Mouse (Mus musculus) embryonic stem cell, embryonic (primary cell): ENCODE measurements around the gene Fbxo10.
"Not testable (repeated sequence)": the region's sequence is repeated elsewhere in the genome, so short reads cannot be mapped to it uniquely, and the experiment has no call there.

Experiments used
- CTCF ChIA-PET, 4 experiments: fragments of 300-600 bp in 2 of 4; fragments of 350-600 bp in 2 of 4; sonication (Branson Sonifier 250); formaldehyde crosslinking; loops; one replicate each; lab custom pipeline; 2022; ENCODE audit warnings: inconsistent platforms in 2 of 4; lab: Charles Lee
- POLR2A ChIA-PET, 4 experiments: fragments of 300-600 bp in 2 of 4; fragments of 350-600 bp in 2 of 4; sonication (Branson Sonifier 250); formaldehyde crosslinking; loops; one replicate each; lab custom pipeline; 2022; ENCODE audit warnings: antibody characterized with exemption in 4 of 4, inconsistent platforms in 1 of 4; lab: Charles Lee

Fbxo10 gene

GRCm38 (mm10) chr4:45084021-45084894 lies at the start of gene Fbxo10:
TSS of gene Fbxo10 (minus strand) at chr4:45084604.
- CTCF ChIA-PET = interaction anchor here in 3 of 4 experiments (0.6 to 1.2 kb wide), 5 partner anchors 12 to 111 kb away, joined by 3 to 4 read pairs (median 3); partner anchors contain the start of gene Grhpr (in 1 of the 3)
- POLR2A ChIA-PET = interaction anchor here in 3 of 4 experiments (0.5 to 4.3 kb wide), 22 partner anchors 9 to 254 kb away, joined by 3 to 23 read pairs (median 6); partner anchors contain the start of genes Zbtb5 (in 3 of the 3), Polr1e (in 2 of the 3) and Tomm5 (in 2 of the 3)

DNA sequence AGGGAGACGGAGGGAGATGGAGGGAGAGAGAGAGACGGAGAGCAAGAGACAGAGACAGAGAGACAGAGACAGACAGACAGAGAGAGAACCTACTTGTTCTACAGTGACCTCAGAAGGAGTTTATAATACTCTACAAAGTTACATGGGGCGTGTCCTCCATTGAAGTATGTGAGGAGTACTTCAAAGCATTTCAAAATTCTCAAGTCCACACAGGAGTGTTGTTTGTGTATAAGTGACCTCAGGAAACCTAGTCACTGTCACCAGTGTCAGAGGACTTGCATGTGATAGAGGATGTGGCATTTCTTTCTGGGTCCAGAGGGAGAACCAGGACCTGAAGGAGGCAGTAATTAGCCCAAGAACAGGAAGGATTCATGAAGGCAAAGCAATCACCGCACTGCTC lies 46.6 kb upstream of the Fbxo10 start:
- ChIA-PET CTCF (interaction anchor here in 1 of 4 experiments (0.7 kb wide), 1 partner anchor 76 kb away, joined by 3 read pairs; no protein-coding TSS in a partner anchor), POLR2A (no interaction called here)

DNA sequence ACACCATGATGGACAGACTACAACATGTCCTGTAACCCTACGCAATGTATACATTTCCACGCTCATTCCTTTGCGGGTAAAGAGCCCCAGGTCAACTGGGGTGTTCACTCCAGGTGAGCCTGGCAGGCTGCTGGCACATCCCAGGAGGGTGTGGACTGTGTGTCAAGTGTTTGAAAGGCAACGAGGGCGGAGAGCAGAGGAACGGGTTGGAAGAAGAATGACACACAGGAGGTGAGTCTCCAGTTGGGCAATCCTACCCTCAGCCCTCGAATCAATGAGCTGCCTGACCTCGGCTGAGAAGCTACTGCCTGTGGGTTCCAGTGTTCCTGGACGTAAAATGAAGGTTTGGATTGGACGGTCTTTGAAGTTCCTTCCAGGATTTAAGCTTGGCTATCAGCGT lies 36.9 kb upstream of the Fbxo10 start:
- POLR2A ChIA-PET = interaction anchor here in 2 of 4 experiments (1.0 to 1.5 kb wide), 2 partner anchors 13 to 14 kb away, joined by 3 to 6 read pairs; partner anchors contain the start of gene Tomm5 (in 1 of the 2)
- CTCF ChIA-PET = no interaction called here

GRCm38 (mm10) chr4:45108456-45109110 lies 24.2 kb upstream of the Fbxo10 start:
- POLR2A ChIA-PET = interaction anchor here in 3 of 4 experiments (0.6 to 3.8 kb wide), 30 partner anchors 9 to 662 kb away, joined by 3 to 39 read pairs (median 4); partner anchors contain the start of genes Frmpd1 (in 2 of the 3), Slc25a51 (in 2 of the 3), Zbtb5 (in 2 of the 3) and Fbxo10 (in 1 of the 3)
- CTCF ChIA-PET = interaction anchor here (0.6 to 1.6 kb wide), 8 partner anchors 76 to 442 kb away, joined by 3 to 9 read pairs (median 4); partner anchors contain the start of genes Frmpd1 (in 1 of the 4) and Zbtb5 (in 1 of the 4)

DNA sequence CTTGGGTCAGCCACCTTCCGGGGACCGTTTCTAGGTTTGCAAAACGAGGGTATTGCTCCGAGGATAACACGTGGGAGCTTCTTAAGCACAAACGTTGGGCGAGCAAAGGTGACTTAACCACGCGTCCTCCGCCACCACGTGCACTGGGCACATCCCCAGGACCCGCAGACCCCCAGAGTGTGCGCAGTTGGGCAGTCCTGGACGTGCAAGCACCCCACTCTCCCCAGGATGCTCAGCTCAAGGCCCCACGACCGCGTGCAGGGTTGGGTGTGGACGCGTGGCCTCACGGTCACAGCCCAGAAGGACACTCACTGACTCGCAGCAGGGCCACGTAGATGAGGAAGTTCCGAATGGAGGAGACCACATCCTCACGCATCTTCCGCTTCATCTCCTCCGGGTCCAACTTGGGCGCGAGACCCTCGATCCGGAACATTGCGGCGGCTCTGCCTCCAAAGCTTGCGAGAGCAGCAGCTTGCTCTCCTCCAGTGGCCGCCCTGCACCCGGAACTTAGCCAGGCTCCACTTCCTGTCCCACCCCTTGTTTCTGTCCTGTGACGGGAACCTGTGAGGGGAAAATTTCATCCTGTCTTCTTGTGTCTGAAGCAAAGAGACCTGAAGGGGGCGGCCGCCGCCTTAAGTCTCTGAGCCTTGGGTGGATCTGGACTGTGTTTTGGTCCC lies 23.3 kb upstream of the Fbxo10 start, which contains the start of gene Tomm5:
Gene Tomm5, minus strand, starts transcription at position 514 of the 677 bp plus-strand sequence.
- ChIA-PET CTCF (interaction anchor here (0.5 to 1.6 kb wide), 11 partner anchors 9 to 507 kb away, joined by 3 to 9 read pairs (median 3); partner anchors contain the start of genes Frmpd1 (in 1 of the 4) and Zbtb5 (in 1 of the 4)), POLR2A (interaction anchor here in 3 of 4 experiments (0.6 to 3.8 kb wide), 58 partner anchors 8 to 1529 kb away, joined by 3 to 39 read pairs (median 4); partner anchors contain the start of genes Zbtb5 (in 3 of the 3), Fbxo10 (in 2 of the 3), Frmpd1 (in 2 of the 3) and Polr1e (in 2 of the 3))

DNA sequence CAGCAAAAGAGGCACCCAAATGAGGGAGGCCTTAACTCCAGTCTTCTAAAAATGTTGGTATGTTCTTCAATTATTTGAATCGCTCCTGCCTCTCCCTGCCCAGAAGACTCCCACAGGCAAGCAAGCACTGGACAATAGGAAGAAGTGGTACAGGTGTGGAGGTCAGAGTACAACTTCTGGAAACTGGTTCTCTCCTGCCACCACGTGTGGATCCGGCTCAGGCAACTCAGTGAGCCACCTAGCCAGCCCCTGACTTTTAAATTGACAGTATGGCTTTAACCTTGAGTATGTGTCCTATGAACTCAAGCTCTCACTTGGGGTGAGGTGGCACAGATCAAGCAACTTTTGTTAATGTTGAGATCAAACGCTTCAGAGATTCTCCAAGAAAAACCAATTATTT lies 22.7 kb upstream of the Fbxo10 start:
- ChIA-PET CTCF (interaction anchor here in 3 of 4 experiments (0.9 to 1.6 kb wide), 12 partner anchors 10 to 441 kb away, joined by 3 to 8 read pairs (median 3); partner anchors contain the start of gene Frmpd1 (in 1 of the 3)), POLR2A (interaction anchor here (0.6 to 3.8 kb wide), 59 partner anchors 8 to 1529 kb away, joined by 3 to 39 read pairs (median 4); partner anchors contain the start of genes Zbtb5 (in 3 of the 4), Fbxo10 (in 2 of the 4), Slc25a51 (in 2 of the 4) and Frmpd1 (in 1 of the 4))

DNA sequence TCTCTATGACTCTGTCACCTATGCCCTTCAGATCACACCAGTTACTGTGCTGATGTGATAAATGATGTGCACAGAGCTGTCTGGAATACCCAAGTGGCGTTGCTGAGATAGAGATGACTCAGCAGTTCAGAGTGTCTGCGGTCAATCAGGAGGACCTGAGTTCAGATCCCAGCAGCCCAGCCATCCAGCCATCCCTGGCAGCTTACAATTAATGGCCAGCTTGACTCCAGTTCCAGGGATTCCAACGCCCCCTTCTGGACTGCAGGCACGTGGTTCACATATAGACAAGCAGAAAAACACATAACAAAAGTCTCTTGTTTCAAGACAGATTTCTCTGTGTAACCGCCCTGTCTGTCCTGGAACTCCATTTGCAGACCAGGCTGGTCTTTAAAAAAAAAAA lies 22.0 kb upstream of the Fbxo10 start:
- POLR2A ChIA-PET = interaction anchor here (0.6 to 3.8 kb wide), 45 partner anchors 7 to 1528 kb away, joined by 3 to 39 read pairs (median 4); partner anchors contain the start of genes Slc25a51 (in 2 of the 4), Zbtb5 (in 2 of the 4), Fbxo10 (in 1 of the 4) and Frmpd1 (in 1 of the 4)
- CTCF ChIA-PET = interaction anchor here in 3 of 4 experiments (0.6 to 1.2 kb wide), 12 partner anchors 31 to 773 kb away, joined by 3 to 7 read pairs (median 4); partner anchors contain the start of gene Frmpd1 (in 1 of the 3)

GRCm38 (mm10) chr4:45097198-45097872 lies 12.9 kb upstream of the Fbxo10 start:
- ChIA-PET POLR2A (interaction anchor here in 1 of 4 experiments (1.3 kb wide), 1 partner anchor 10 kb away, joined by 5 read pairs; the partner anchor contains the start of gene Tomm5), CTCF (interaction anchor here in 1 of 4 experiments (1.4 kb wide), 1 partner anchor 14 kb away, joined by 4 read pairs; no protein-coding TSS in a partner anchor)

- ChIA-PET POLR2A (interaction anchor here in 3 of 4 experiments (0.5 to 4.3 kb wide), 18 partner anchors 11 to 1563 kb away, joined by 3 to 23 read pairs (median 6); partner anchors contain the start of genes Zbtb5 (in 3 of the 3), Tomm5 (in 2 of the 3) and Polr1e (in 1 of the 3)), CTCF (interaction anchor here in 3 of 4 experiments (0.6 to 1.2 kb wide), 5 partner anchors 11 to 112 kb away, joined by 3 to 4 read pairs (median 3); partner anchors contain the start of gene Grhpr (in 1 of the 3))
Measured at GRCm38 (mm10) chr4:45084895-45085290, 489 bp upstream of the Fbxo10 start.

GRCm38 (mm10) chr4:45083487-45083886 lies 917 bp downstream of the Fbxo10 start:
- POLR2A ChIA-PET = interaction anchor here (0.6 to 4.3 kb wide), 19 partner anchors 10 to 534 kb away, joined by 3 to 23 read pairs (median 7); partner anchors contain the start of genes Polr1e (in 2 of the 4), Tomm5 (in 2 of the 4) and Zbtb5 (in 2 of the 4)
- CTCF ChIA-PET = interaction anchor here in 3 of 4 experiments (0.7 to 1.5 kb wide), 5 partner anchors 13 to 660 kb away, joined by 3 to 7 read pairs (median 4); no protein-coding TSS in a partner anchor

DNA sequence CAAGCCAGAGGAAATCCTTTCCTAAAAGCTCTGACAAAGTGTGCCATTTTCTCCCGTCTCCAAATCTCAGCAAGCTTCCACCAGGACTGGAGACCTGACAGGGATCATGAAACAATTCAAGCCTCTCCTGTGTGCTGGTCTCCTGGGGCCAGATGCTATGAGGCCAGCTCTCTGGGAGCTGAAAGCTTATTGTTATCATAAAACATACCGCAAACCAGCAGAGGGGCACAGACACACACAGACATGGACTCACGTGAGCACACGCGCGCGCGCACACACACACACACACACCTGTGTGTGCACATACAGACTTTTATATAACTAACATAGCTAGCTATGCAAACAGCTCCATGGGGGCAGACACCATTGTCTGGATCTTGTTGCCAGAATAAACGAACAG lies 1.5 kb downstream of the Fbxo10 start:
- POLR2A ChIA-PET = interaction anchor here (0.6 to 4.3 kb wide), 21 partner anchors 10 to 534 kb away, joined by 3 to 23 read pairs (median 6); partner anchors contain the start of genes Polr1e (in 2 of the 4), Tomm5 (in 2 of the 4) and Zbtb5 (in 2 of the 4)
- CTCF ChIA-PET = interaction anchor here in 3 of 4 experiments (0.6 to 1.5 kb wide), 8 partner anchors 14 to 659 kb away, joined by 3 to 7 read pairs (median 3); no protein-coding TSS in a partner anchor

- POLR2A ChIA-PET = interaction anchor here in 2 of 4 experiments (0.6 to 1.4 kb wide), 3 partner anchors 26 to 62 kb away, joined by 3 to 10 read pairs (median 5); partner anchors contain the start of gene Tomm5 (in 1 of the 2)
- CTCF ChIA-PET = not testable (repeated sequence)
Measured at GRCm38 (mm10) chr4:45081041-45081440, 3.4 kb downstream of the Fbxo10 start.

GRCm38 (mm10) chr4:45073544-45073943 lies 10.9 kb downstream of the Fbxo10 start:
- POLR2A ChIA-PET = interaction anchor here in 2 of 4 experiments (0.9 to 4.2 kb wide), 6 partner anchors 10 to 55 kb away, joined by 3 to 23 read pairs (median 4); partner anchors contain the start of genes Fbxo10 (in 2 of the 2), Polr1e (in 1 of the 2) and Tomm5 (in 1 of the 2)
- CTCF ChIA-PET = interaction anchor here in 1 of 4 experiments (1.2 kb wide), 1 partner anchor 13 kb away, joined by 3 read pairs; no protein-coding TSS in a partner anchor

GRCm38 (mm10) chr4:45072261-45072973 lies 12.0 kb downstream of the Fbxo10 start:
- POLR2A ChIA-PET = interaction anchor here in 3 of 4 experiments (0.8 to 4.2 kb wide), 16 partner anchors 11 to 316 kb away, joined by 3 to 23 read pairs (median 4); partner anchors contain the start of genes Fbxo10 (in 3 of the 3), Tomm5 (in 2 of the 3) and Zbtb5 (in 1 of the 3)

More at GRCm38 (mm10) chr4:45072261-45072973, 12.0 kb downstream of the Fbxo10 start:
- CTCF ChIA-PET = interaction anchor here in 1 of 4 experiments (1.1 kb wide), 1 partner anchor 35 kb away, joined by 3 read pairs; no protein-coding TSS in a partner anchor
